Mouse (Mus musculus): Measurements from ENCODE around the gene Cnr1. TPM values are rescaled to one million over a fixed set of nuclear protein-coding genes. Genes with fewer than 3 reads are reported as not detected.

Cnr1 gene
- polyA plus RNA-seq, 2 experiments: 0.06 to 0.10 TPM

- ATAC-seq (ENCODE audit: insufficient read depth) (no peak), DNase-seq (ENCODE audit: low read depth in 3 of 3, low spot score in 3 of 3) (no peak)
- Histone ChIP-seq H3K27ac (no peak overlapping the region), H3K4me1 (replicated peaks; ENCODE audit: control insufficient read depth in 2 of 2, insufficient read depth in 2 of 2, low read length in 1 of 2) (no peaks in the 10 kb centered on the region), H3K4me3 (ENCODE audit: insufficient read depth in 1 of 2, low read depth in 2 of 2, low read length in 2 of 2) (no peak overlapping the region), H3K4me2 (ENCODE audit: low read depth) (no peak overlapping the region), H3K9ac (replicated peaks) (no peak overlapping the region), H3K36me3 (replicated peaks; ENCODE audit: control insufficient read depth, insufficient read depth, low read depth) (no peaks in the 10 kb centered on the region), H3K27me3 (ENCODE audit: control insufficient read depth, insufficient read depth, low read length) (no peaks in the 10 kb centered on the region), H3K9me3 (ENCODE audit: control insufficient read depth, low read length) (no peaks in the 10 kb centered on the region)
- 55% methylated on average over 3 of the region's 3 CpGs for WGBS (ENCODE audit: insufficient replicate concordance)
- TF ChIP-seq CTCF (IDR thresholded peaks at IDR 0.05; ENCODE audit: low read depth): no peak
- no peak for TF ChIP-seq EP300 (IDR thresholded peaks at IDR 0.05; ENCODE audit: low read depth)
Observed at GRCm38 (mm10) chr4:33970726-33971125, 46.3 kb downstream of the Cnr1 start.

- Histone ChIP-seq H3K27ac (no peak overlapping the region), H3K9me3 (ENCODE audit: control insufficient read depth, low read length) (no peaks in the 10 kb centered on the region), H3K4me1 (replicated peaks; ENCODE audit: control insufficient read depth in 2 of 2, insufficient read depth in 2 of 2, low read length in 1 of 2) (no peaks in the 10 kb centered on the region), H3K9ac (replicated peaks) (no peak overlapping the region), H3K4me2 (ENCODE audit: low read depth) (no peak overlapping the region), H3K27me3 (ENCODE audit: control insufficient read depth, insufficient read depth, low read length) (no peaks in the 10 kb centered on the region), H3K4me3 (ENCODE audit: insufficient read depth in 1 of 2, low read depth in 2 of 2, low read length in 2 of 2) (no peak overlapping the region), H3K36me3 (replicated peaks; ENCODE audit: control insufficient read depth, insufficient read depth, low read depth) (no peaks in the 10 kb centered on the region)
- no peak for DNase-seq (ENCODE audit: low read depth in 3 of 3, low spot score in 3 of 3)
- WGBS (ENCODE audit: insufficient replicate concordance): 38% methylated on average over 5 of the region's 5 CpGs
- TF ChIP-seq EP300 (IDR thresholded peaks at IDR 0.05; ENCODE audit: low read depth) (no peak), CTCF (IDR thresholded peaks at IDR 0.05; ENCODE audit: low read depth) (no peak)
- no peak for ATAC-seq (ENCODE audit: insufficient read depth)
Observed at GRCm38 (mm10) chr4:33988466-33989089, 64.2 kb downstream of the Cnr1 start.

GRCm38 (mm10) chr4:33992687-33993086, 68.3 kb downstream of the Cnr1 start:
- no peak overlapping the region for H3K4me2 ChIP-seq (ENCODE audit: low read depth)
- DNase-seq (ENCODE audit: low read depth in 3 of 3, low spot score in 3 of 3) (no peak), ATAC-seq (ENCODE audit: insufficient read depth) (no peak)
- 40% methylated on average over 3 of the region's 3 CpGs for WGBS (ENCODE audit: insufficient replicate concordance)
- H3K9me3 ChIP-seq (ENCODE audit: control insufficient read depth, low read length): no peaks in the 10 kb centered on the region
- H3K4me3 ChIP-seq (ENCODE audit: insufficient read depth in 1 of 2, low read depth in 2 of 2, low read length in 2 of 2): no peak overlapping the region
- no peaks in the 10 kb centered on the region for H3K36me3 ChIP-seq (replicated peaks; ENCODE audit: control insufficient read depth, insufficient read depth, low read depth)
- no peaks in the 10 kb centered on the region for H3K27me3 ChIP-seq (ENCODE audit: control insufficient read depth, insufficient read depth, low read length)
- no peak overlapping the region for H3K27ac ChIP-seq
- H3K9ac ChIP-seq (replicated peaks): no peak overlapping the region
- H3K4me1 ChIP-seq (replicated peaks; ENCODE audit: control insufficient read depth in 2 of 2, insufficient read depth in 2 of 2, low read length in 1 of 2): no peaks in the 10 kb centered on the region
- TF ChIP-seq CTCF (IDR thresholded peaks at IDR 0.05; ENCODE audit: low read depth): no peak
- no peak for TF ChIP-seq EP300 (IDR thresholded peaks at IDR 0.05; ENCODE audit: low read depth)

- Histone ChIP-seq H3K9ac (replicated peaks) (no peak overlapping the region), H3K4me3 (ENCODE audit: insufficient read depth in 1 of 2, low read depth in 2 of 2, low read length in 2 of 2) (no peak overlapping the region), H3K9me3 (ENCODE audit: control insufficient read depth, low read length) (no peaks in the 10 kb centered on the region), H3K27ac (no peak overlapping the region), H3K4me1 (replicated peaks; ENCODE audit: control insufficient read depth in 2 of 2, insufficient read depth in 2 of 2, low read length in 1 of 2) (no peaks in the 10 kb centered on the region), H3K27me3 (ENCODE audit: control insufficient read depth, insufficient read depth, low read length) (no peaks in the 10 kb centered on the region), H3K36me3 (replicated peaks; ENCODE audit: control insufficient read depth, insufficient read depth, low read depth) (no peaks in the 10 kb centered on the region), H3K4me2 (ENCODE audit: low read depth) (no peak overlapping the region)
- ATAC-seq (ENCODE audit: insufficient read depth) (no peak), DNase-seq (ENCODE audit: low read depth in 3 of 3, low spot score in 3 of 3) (no peak)
- no peak for TF ChIP-seq EP300 (IDR thresholded peaks at IDR 0.05; ENCODE audit: low read depth)
- TF ChIP-seq CTCF (IDR thresholded peaks at IDR 0.05; ENCODE audit: low read depth): no peak
Observed at GRCm38 (mm10) chr4:33996382-33996781, 72.0 kb downstream of the Cnr1 start.

Other genes starting within 250 kb of the Cnr1 start
- gene Spaca1, start 125.6 kb downstream of the Cnr1 start, polyA plus RNA-seq (2012; rRNA removed): 0.05 and 0.08 TPM in 2 replicates
- 0.17 TPM in 1 of 2 replicates, not detected in the other for gene Spaca1, start 125.6 kb downstream of the Cnr1 start, polyA plus RNA-seq (2014; fragmentation: Nextera tagmentation; extraction: Ambion mirVana)